Mouse (Mus musculus) right cerebral cortex, postnatal 10 days (tissue): ENCODE results near the gene Tmem108.

ENCODE experiments used
- DNase-seq, 2 experiments: peaks; one replicate each; pipeline ENCODE4 v3.0.0; 2021; ENCODE audit warnings: low spot score in 2 of 2

Tmem108 gene

GRCm38 (mm10) chr9:103636847-103637246, 124.8 kb downstream of the Tmem108 start:
- no peak for DNase-seq

- DNase-seq = no peak
Measured at GRCm38 (mm10) chr9:103628861-103629469, 132.7 kb downstream of the Tmem108 start.

GRCm38 (mm10) chr9:103627404-103627900, 134.2 kb downstream of the Tmem108 start:
- DNase-seq = no peak

GRCm38 (mm10) chr9:103626156-103626555, 135.5 kb downstream of the Tmem108 start:
- no peak for DNase-seq

GRCm38 (mm10) chr9:103624649-103625048, 137.0 kb downstream of the Tmem108 start:
- DNase-seq = peak; percentile 80 to 84

GRCm38 (mm10) chr9:103623560-103624316, 137.9 kb downstream of the Tmem108 start:
- DNase-seq = peak; percentile 56

GRCm38 (mm10) chr9:103622988-103623387, 138.6 kb downstream of the Tmem108 start:
- DNase-seq = no peak

GRCm38 (mm10) chr9:103621870-103622269, 139.8 kb downstream of the Tmem108 start:
- DNase-seq = no peak

- no peak for DNase-seq
Measured at GRCm38 (mm10) chr9:103620517-103621212, 141.0 kb downstream of the Tmem108 start.

GRCm38 (mm10) chr9:103614260-103614659, 147.4 kb downstream of the Tmem108 start:
- no peak for DNase-seq

- peak in 1 of 2 experiments; percentile 24 for DNase-seq
Measured at GRCm38 (mm10) chr9:103608161-103609058, 153.2 kb downstream of the Tmem108 start.

GRCm38 (mm10) chr9:103606056-103606455, 155.6 kb downstream of the Tmem108 start:
- DNase-seq = peak in 1 of 2 experiments; percentile 26

GRCm38 (mm10) chr9:103603792-103604191, 157.8 kb downstream of the Tmem108 start:
- DNase-seq = no peak

- DNase-seq = no peak
Measured at GRCm38 (mm10) chr9:103601878-103602277, 159.8 kb downstream of the Tmem108 start.

GRCm38 (mm10) chr9:103600834-103601233, 160.8 kb downstream of the Tmem108 start:
- DNase-seq = no peak

- DNase-seq = no peak
Measured at GRCm38 (mm10) chr9:103599908-103600307, 161.7 kb downstream of the Tmem108 start.

- DNase-seq = no peak
Measured at GRCm38 (mm10) chr9:103597861-103598260, 163.8 kb downstream of the Tmem108 start.

GRCm38 (mm10) chr9:103595190-103595837, 166.3 kb downstream of the Tmem108 start:
- peak; percentile 88 to 93 for DNase-seq

- no peak for DNase-seq
Measured at GRCm38 (mm10) chr9:103594423-103595189, 167.0 kb downstream of the Tmem108 start.

- DNase-seq = no peak
Measured at GRCm38 (mm10) chr9:103593079-103593478, 168.6 kb downstream of the Tmem108 start.
